Mouse (Mus musculus) CH12.LX (cell line): ENCODE data around the gene Zcchc7. TPM values are rescaled to one million over a fixed set of nuclear protein-coding genes. Genes with fewer than 3 reads are reported as not detected.

Experiments
- DNase-seq: peaks from one replicate; pipeline ENCODE4 v3.0.0-alpha.2; 2013; ENCODE audit errors: extremely low read depth
- H3K27ac ChIP-seq: 2 replicates; pipeline ENCODE4 v1.5.1; 2012; ENCODE audit warnings: low read depth, mild to moderate bottlenecking, control low read depth, moderate library complexity; ENCODE audit not compliant: insufficient read depth
- H3K27me3 ChIP-seq: replicated peaks from 2 replicates; pipeline ENCODE3; 2012; ENCODE audit warnings: inconsistent platforms
- H3K36me3 ChIP-seq, 2 experiments: replicated peaks in 1 of 2; 2 replicates each; pipeline versions ENCODE3 to v1.6.1; 2012; ENCODE audit warnings: inconsistent platforms in 1 of 2, low read length in 1 of 2, mild to moderate bottlenecking in 1 of 2, mixed read lengths in 1 of 2, moderate library complexity in 1 of 2; ENCODE audit not compliant: control insufficient read depth in 1 of 2, insufficient read depth in 1 of 2
- H3K4me1 ChIP-seq, 2 experiments: 2 replicates each; pipeline ENCODE4 v1.6.1; 2012; ENCODE audit warnings: inconsistent platforms in 1 of 2, moderate library complexity in 1 of 2; ENCODE audit not compliant: insufficient read depth in 2 of 2, control insufficient read depth in 1 of 2
- H3K4me2 ChIP-seq: 2 replicates; pipeline ENCODE4 v1.6.1; 2012; ENCODE audit warnings: low read depth, mild to moderate bottlenecking, control low read depth; ENCODE audit not compliant: poor library complexity, insufficient read depth, severe bottlenecking
- H3K4me3 ChIP-seq, 3 experiments: fragments of 150-350 bp in 1 of 3; sonication (generic) in 1 of 3; replicated peaks in 1 of 3; 2 replicates each; pipeline versions ENCODE3 to v1.5.1; 2011 to 2012; ENCODE audit warnings: low read depth in 2 of 3, low read length in 2 of 3, mild to moderate bottlenecking in 2 of 3, moderate library complexity in 2 of 3, control low read depth in 1 of 3, improper control_type of control experiment in 1 of 3, inconsistent platforms in 1 of 3, mixed read lengths in 1 of 3; ENCODE audit not compliant: poor library complexity in 1 of 3
- H3K79me2 ChIP-seq: replicated peaks from 2 replicates; pipeline ENCODE4 v1.6.1; 2012; ENCODE audit warnings: mild to moderate bottlenecking, moderate library complexity; ENCODE audit not compliant: control insufficient read depth, poor library complexity, insufficient read depth, severe bottlenecking; ENCODE audit errors: extremely low read depth
- H3K9ac ChIP-seq: 2 replicates; pipeline ENCODE4 v1.6.1; 2012; ENCODE audit warnings: low read depth, mild to moderate bottlenecking, control low read depth, moderate library complexity; ENCODE audit not compliant: insufficient read depth
- H3K9me3 ChIP-seq: replicated peaks from 2 replicates; pipeline ENCODE3; 2012; ENCODE audit warnings: low read length, inconsistent platforms, mixed read lengths
- BHLHE40 ChIP-seq: IDR thresholded peaks from 2 replicates; pipeline ENCODE4 v1.6.1; 2011; ENCODE audit warnings: mild to moderate bottlenecking, low read depth, low read length, improper control_type of control experiment
- E2F4 ChIP-seq: IDR thresholded peaks from 2 replicates; pipeline ENCODE4 v1.6.1; 2011; ENCODE audit warnings: low read depth, low read length, improper control_type of control experiment; ENCODE audit not compliant: insufficient replicate concordance
- HCFC1 ChIP-seq: IDR thresholded peaks from 2 replicates; pipeline ENCODE4 v1.6.1; 2012; ENCODE audit warnings: low read depth, mild to moderate bottlenecking, inconsistent platforms, low read length, improper control_type of control experiment
- JUND ChIP-seq: conservative IDR thresholded peaks from 2 replicates; pipeline ENCODE4 v1.6.1; 2011; ENCODE audit warnings: low read depth, low read length, improper control_type of control experiment
- KAT2A ChIP-seq: IDR thresholded peaks from 2 replicates; pipeline ENCODE4 v1.6.1; 2012; ENCODE audit warnings: low read length, improper control_type of control experiment, inconsistent platforms; ENCODE audit not compliant: insufficient replicate concordance
- MAFK ChIP-seq: IDR thresholded peaks from 2 replicates; pipeline ENCODE4 v1.6.1; 2011; ENCODE audit warnings: low read length, improper control_type of control experiment; ENCODE audit not compliant: insufficient replicate concordance
- MAX ChIP-seq: IDR thresholded peaks from 2 replicates; pipeline ENCODE4 v1.6.1; 2011; ENCODE audit warnings: low read length, improper control_type of control experiment
- MXI1 ChIP-seq: IDR thresholded peaks from 2 replicates; pipeline ENCODE4 v1.6.1; 2011; ENCODE audit warnings: mild to moderate bottlenecking, low read depth, low read length, improper control_type of control experiment
- MYC ChIP-seq: IDR thresholded peaks from 2 replicates; pipeline ENCODE4 v1.6.1; 2011; ENCODE audit warnings: low read depth, mild to moderate bottlenecking, improper control_type of control experiment, low read length
- POLR2A ChIP-seq: IDR thresholded peaks from 2 replicates; pipeline ENCODE4 v1.6.1; 2011; ENCODE audit warnings: low read depth, mild to moderate bottlenecking, improper control_type of control experiment, low read length
- POLR2AphosphoS2 ChIP-seq: IDR thresholded peaks from 2 replicates; pipeline ENCODE4 v1.6.1; 2011; ENCODE audit warnings: low read depth, low read length, improper control_type of control experiment
- RAD21 ChIP-seq: IDR thresholded peaks from 2 replicates; pipeline ENCODE4 v1.6.1; 2011; ENCODE audit warnings: low read depth, mild to moderate bottlenecking, low read length, improper control_type of control experiment, moderate library complexity
- SMC3 ChIP-seq: IDR thresholded peaks from 2 replicates; pipeline ENCODE4 v1.6.1; 2011; ENCODE audit warnings: low read depth, low read length, improper control_type of control experiment
- UBTF ChIP-seq: IDR thresholded peaks from 2 replicates; pipeline ENCODE4 v1.6.1; 2012; ENCODE audit warnings: low read depth, mild to moderate bottlenecking, inconsistent platforms, low read length, improper control_type of control experiment, moderate library complexity
- USF2 ChIP-seq: conservative IDR thresholded peaks from 2 replicates; pipeline ENCODE4 v1.6.1; 2011; ENCODE audit warnings: low read depth, low read length, improper control_type of control experiment
- ZC3H11A ChIP-seq: IDR thresholded peaks from 2 replicates; pipeline ENCODE4 v1.6.1; 2012; ENCODE audit warnings: low read depth, mild to moderate bottlenecking, inconsistent platforms, low read length, improper control_type of control experiment
- ZMIZ1 ChIP-seq: IDR thresholded peaks from 2 replicates; pipeline ENCODE4 v1.6.1; 2012; ENCODE audit warnings: low read depth, mild to moderate bottlenecking, inconsistent platforms, low read length, improper control_type of control experiment
- dilution Hi-C: fragments of 300-500 bp; cut with MboI; formaldehyde crosslinking; loops from 2 replicates; pipeline ENCODE4 v1.14.3; 2020; ENCODE audit warnings: low sequenced_read_pairs; ENCODE audit not compliant: extremely low pct_unique_long_range_greater_than_20kb, extremely low pct_ligation_motif_present
- in situ Hi-C: fragments of 300-500 bp; cut with MboI; formaldehyde crosslinking; loops from 3 replicates; pipeline ENCODE4 v1.14.3; 2019; ENCODE audit warnings: low sequenced_read_pairs, low pct_ligation_motif_present, low pct_unique_long_range_greater_than_20kb, mixed read lengths
- polyA plus RNA-seq: library from polyadenylated mRNA; unstranded; fragments of >175 nt; gene quantifications from 2 replicates; pipeline ENCODE4 v1.2.1, GENCODE M21; 2012; ENCODE audit warnings: low read depth; ENCODE audit not compliant: insufficient read length
- total RNA-seq, 2 experiments: library from RNA; depleted of rRNA; stranded (reverse); fragments of 300-350 nt in 1 of 2; fragments of >200 nt in 1 of 2; gene quantifications; 2 replicates each; pipeline ENCODE4 v1.2.3; 2012 to 2014

The Zcchc7 gene
- total and polyA plus RNA-seq, 3 experiments, result 21.0 to 27.6 (median 25.2) TPM

GRCm38 (mm10) chr4:44973871-44974270 lies 218.2 kb downstream of the Zcchc7 start:
- Histone ChIP-seq H3K9ac (no peak overlapping the region), H3K4me3 (no peak overlapping the region)

GRCm38 (mm10) chr4:44974331-44974730 lies 218.7 kb downstream of the Zcchc7 start:
- in situ Hi-C loops, result loop anchor here (10.0 kb wide), 1 partner anchor 300 kb away; no protein-coding TSS in a partner anchor
- no peak overlapping the region for H3K4me2 ChIP-seq
- H3K4me1 ChIP-seq, result peaks cover 15 to 36% of the 10 kb centered on the region in 2 experiments
- H3K27ac ChIP-seq, result no peak overlapping the region
- H3K4me3 ChIP-seq, result no peak overlapping the region
- no peak overlapping the region for H3K9ac ChIP-seq
- no peaks in the 10 kb centered on the region for H3K27me3 ChIP-seq
- no peak for TF ChIP-seq MAFK
- no peak for TF ChIP-seq POLR2A
- H3K36me3 ChIP-seq, result peaks cover 0 to 29% of the 10 kb centered on the region in 2 experiments
- DNase-seq, result no peak
- H3K79me2 ChIP-seq, result no peaks in the 10 kb centered on the region
- peaks cover 46% of the 10 kb centered on the region for H3K9me3 ChIP-seq
- dilution Hi-C loops, result no loop called here

More at GRCm38 (mm10) chr4:44973871-44974270, 218.2 kb downstream of the Zcchc7 start:
- Histone ChIP-seq H3K27me3 (no peaks in the 10 kb centered on the region), H3K27ac (no peak overlapping the region), H3K4me1 (peaks cover 20 to 37% of the 10 kb centered on the region in 2 experiments), H3K4me2 (no peak overlapping the region), H3K36me3 (peaks cover 0 to 29% of the 10 kb centered on the region in 2 experiments), H3K9me3 (peaks cover 46% of the 10 kb centered on the region), H3K79me2 (no peaks in the 10 kb centered on the region)
- no peak for DNase-seq
- TF ChIP-seq ZC3H11A (no peak), BHLHE40 (no peak), JUND (no peak), E2F4 (no peak), MXI1 (no peak; the same call in 1 of the 2 replicates), RAD21 (no peak)
- in situ Hi-C loops, result loop anchor here (10.0 kb wide), 1 partner anchor 299 kb away; no protein-coding TSS in a partner anchor
- dilution Hi-C loops, result no loop called here

GRCm38 (mm10) chr4:44976026-44976615 lies 220.4 kb downstream of the Zcchc7 start:
- peaks cover 0 to 27% of the 10 kb centered on the region in 2 experiments for H3K36me3 ChIP-seq
- in situ Hi-C loops, result loop anchor here (10.0 kb wide), 1 partner anchor 301 kb away; no protein-coding TSS in a partner anchor

More at GRCm38 (mm10) chr4:44976026-44976615, 220.4 kb downstream of the Zcchc7 start:
- Histone ChIP-seq H3K4me2 (no peak overlapping the region), H3K27ac (no peak overlapping the region), H3K4me3 (no peak overlapping the region), H3K9ac (no peak overlapping the region), H3K79me2 (no peaks in the 10 kb centered on the region), H3K4me1 (peaks cover 11 to 37% of the 10 kb centered on the region in 2 experiments), H3K27me3 (no peaks in the 10 kb centered on the region), H3K9me3 (peaks cover 43% of the 10 kb centered on the region)
- DNase-seq, result no peak
- TF ChIP-seq ZC3H11A, result no peak
- TF ChIP-seq UBTF, result no peak
- no peak for TF ChIP-seq ZMIZ1
- no peak for TF ChIP-seq POLR2A
- no peak for TF ChIP-seq MAFK
- no peak for TF ChIP-seq USF2
- TF ChIP-seq HCFC1, result no peak
- no peak for TF ChIP-seq KAT2A
- TF ChIP-seq POLR2AphosphoS2, result no peak
- TF ChIP-seq E2F4, result no peak
- no peak for TF ChIP-seq SMC3
- no peak for TF ChIP-seq RAD21
- TF ChIP-seq MYC, result no peak
- TF ChIP-seq MAX, result no peak
- dilution Hi-C loops, result no loop called here
